21 mouse cellular contexts compared by ENCODE assay signal in genomic region chr13:96188618-96189017, GRCm38 (mm10). TPM values are rescaled to one million over a fixed set of nuclear protein-coding genes. Genes with fewer than 3 reads are reported as not detected.
DNase-seq lines count a peak whose midpoint lies in the region; ATAC-seq and TF ChIP-seq lines count a peak whose summit lies in the region.
"Had no signal": no experiment of that assay in that cellular context is flagged by ENCODE, and none has a peak within 500 bp of the region (broad histone marks: within the 10 kb centered on the region; RNA-seq: fewer than 3 reads in every experiment).

No protein-coding gene starts in this region.

- H3K4me3 ChIP-seq in hindbrain, embryonic 10.5 days = no peak overlapping the region
- H3K4me3 ChIP-seq in hindbrain, embryonic 12.5 days = no peak overlapping the region
- no peak overlapping the region for H3K4me3 ChIP-seq in ES-E14 (ENCODE audit: insufficient read depth in 1 of 2, low read depth in 1 of 2, low read length in 2 of 2, poor library complexity in 1 of 2, severe bottlenecking in 1 of 2)
- no peak overlapping the region for H3K4me3 ChIP-seq in forebrain, embryonic 11.5 days (ENCODE audit: low read depth, low read length)
- H3K4me3 ChIP-seq in midbrain, embryonic 13.5 days (replicated peaks) = no peak overlapping the region
- H3K4me3 ChIP-seq: megakaryocyte, embryonic 14.5 days; myocyte had no signal

- ATAC-seq in hindbrain, embryonic 12.5 days (ENCODE audit: low FRiP score) = no peak
- 0 out of 2 replicates have a peak, but pooled peaks have one; percentile 33 for ATAC-seq in forebrain, embryonic 11.5 days (replicated peaks; ENCODE audit: low FRiP score)
- ATAC-seq in midbrain, embryonic 13.5 days = 0 out of 2 replicates have a peak, but pooled peaks have one; percentile 45
- no peak for ATAC-seq in inflammation-experienced regulatory T-cells, adult 6 months
- ATAC-seq: liver, postnatal 0 days; Patski had no signal

- H3K4me2 ChIP-seq in hindbrain, embryonic 12.5 days (replicated peaks) = no peak overlapping the region
- 0 out of 2 replicates have a peak overlapping the region, but pooled peaks have one; percentile 21 for H3K4me2 ChIP-seq in forebrain, embryonic 11.5 days (ENCODE audit: low read depth, low read length, severe bottlenecking)
- H3K4me2 ChIP-seq in midbrain, embryonic 13.5 days (replicated peaks) = no peak overlapping the region

- H3K9ac ChIP-seq in hindbrain, embryonic 12.5 days = no peak overlapping the region
- H3K9ac ChIP-seq in ES-E14 (ENCODE audit: insufficient read depth, low read depth, low read length, poor library complexity, severe bottlenecking) = no peak overlapping the region
- no peak overlapping the region for H3K9ac ChIP-seq in forebrain, embryonic 11.5 days (ENCODE audit: low read length)
- no peak overlapping the region for H3K9ac ChIP-seq in midbrain, embryonic 13.5 days (replicated peaks)
- H3K9ac ChIP-seq: liver, postnatal 0 days had no signal

- H3K27me3 ChIP-seq in hindbrain, embryonic 10.5 days (ENCODE audit: insufficient read depth, poor library complexity, severe bottlenecking) = no peaks in the 10 kb centered on the region
- H3K27me3 ChIP-seq in hindbrain, embryonic 12.5 days = no peaks in the 10 kb centered on the region
- no peaks in the 10 kb centered on the region for H3K27me3 ChIP-seq in forebrain, embryonic 11.5 days (ENCODE audit: control insufficient read depth, insufficient read depth, low read length)
- no peaks in the 10 kb centered on the region for H3K27me3 ChIP-seq in midbrain, embryonic 13.5 days
- H3K27me3 ChIP-seq: megakaryocyte, embryonic 14.5 days; Patski had no signal

- H3K36me3 ChIP-seq in hindbrain, embryonic 10.5 days = no peaks in the 10 kb centered on the region
- H3K36me3 ChIP-seq in hindbrain, embryonic 12.5 days = no peaks in the 10 kb centered on the region
- H3K36me3 ChIP-seq in ES-E14 (ENCODE audit: control insufficient read depth, insufficient read depth, low read length, poor library complexity, severe bottlenecking) = no peaks in the 10 kb centered on the region
- H3K36me3 ChIP-seq in forebrain, embryonic 11.5 days (ENCODE audit: control insufficient read depth, insufficient read depth, low read length) = no peaks in the 10 kb centered on the region
- no peaks in the 10 kb centered on the region for H3K36me3 ChIP-seq in midbrain, embryonic 13.5 days

- DNase-seq in hindbrain, embryonic 10.5 days (ENCODE audit: low spot score) = peak; percentile 6
- DNase-seq in ES-E14 (ENCODE audit: low read depth, low spot score) = peak; percentile 45
- no peak for DNase-seq in forebrain, embryonic 11.5 days (ENCODE audit: low spot score)
- no peak for DNase-seq in B cell, adult 2 months
- no peak for DNase-seq in heart, postnatal 14 days
- DNase-seq: cerebellum, postnatal 14 days; kidney, adult 18-20 months; kidney, postnatal 36 days; layer of hippocampus, postnatal 36 days; liver; liver, postnatal 0 days; lung, postnatal 14 days; retina, postnatal 1 day; right cerebral cortex, postnatal 4 days had no signal

- WGBS in hindbrain, embryonic 10.5 days = 21% methylated on average over 4 of the region's 4 CpGs
- 28% methylated on average over 4 of the region's 4 CpGs for WGBS in hindbrain, embryonic 12.5 days
- WGBS in forebrain, embryonic 11.5 days = 7% methylated on average over 4 of the region's 4 CpGs
- 8% methylated on average over 4 of the region's 4 CpGs for WGBS in midbrain, embryonic 13.5 days

- intact Hi-C loops in heart, postnatal 14 days (cut with DNase I) = no loop called here

- peaks cover 5% of the 10 kb centered on the region; the same call in 1 of the 2 replicates for H3K9me3 ChIP-seq in hindbrain, embryonic 10.5 days
- H3K9me3 ChIP-seq in hindbrain, embryonic 12.5 days (replicated peaks) = no peaks in the 10 kb centered on the region
- no peaks in the 10 kb centered on the region for H3K9me3 ChIP-seq in ES-E14 (ENCODE audit: control insufficient read depth, insufficient read depth, low read depth, low read length)
- no peaks in the 10 kb centered on the region; the same call in 1 of the 2 replicates for H3K9me3 ChIP-seq in forebrain, embryonic 11.5 days (ENCODE audit: control insufficient read depth, low read length)
- H3K9me3 ChIP-seq in midbrain, embryonic 13.5 days = peaks cover 4% of the 10 kb centered on the region; the same call in 1 of the 2 replicates

- H3K4me1 ChIP-seq in hindbrain, embryonic 10.5 days (replicated peaks) = peaks cover 9% of the 10 kb centered on the region
- H3K4me1 ChIP-seq in hindbrain, embryonic 12.5 days = no peaks in the 10 kb centered on the region
- peaks cover 0 to 4% of the 10 kb centered on the region in 2 experiments; a peak in 2 of 4 replicates for H3K4me1 ChIP-seq in ES-E14 (ENCODE audit: control insufficient read depth in 2 of 2, insufficient read depth in 2 of 2, low read length in 2 of 2, poor library complexity in 1 of 2)
- H3K4me1 ChIP-seq in forebrain, embryonic 11.5 days (replicated peaks; ENCODE audit: control insufficient read depth, insufficient read depth, low read length) = no peaks in the 10 kb centered on the region; the same call in 1 of the 2 replicates
- peaks cover 12% of the 10 kb centered on the region; the same call in 1 of the 2 replicates for H3K4me1 ChIP-seq in midbrain, embryonic 13.5 days (replicated peaks)
- H3K4me1 ChIP-seq: megakaryocyte, embryonic 14.5 days had no signal

- H3K27ac ChIP-seq in hindbrain, embryonic 10.5 days = no peak overlapping the region
- H3K27ac ChIP-seq in hindbrain, embryonic 12.5 days = no peak overlapping the region
- no peak overlapping the region for H3K27ac ChIP-seq in ES-E14 (ENCODE audit: insufficient read depth, low read depth, low read length, poor library complexity, severe bottlenecking)
- no peak overlapping the region for H3K27ac ChIP-seq in forebrain, embryonic 11.5 days (ENCODE audit: low read depth, low read length)
- H3K27ac ChIP-seq in midbrain, embryonic 13.5 days = no peak overlapping the region; the same call in 1 of the 2 replicates

- in situ Hi-C loops in ES-E14 (cut with MboI; ENCODE audit: low sequenced_read_pairs in 2 of 2, unreplicated experiment in 2 of 2) = no loop called here

TF ChIP-seq in ES-E14, 5 proteins besides CTCF, POLR2A, EP300 and RAD21:
- no peak for TF ChIP-seq MAFK (IDR thresholded peaks at IDR 0.05; ENCODE audit: insufficient read depth, low read depth, low read length)
- peak; percentile 83 for TF ChIP-seq ZNF384 (IDR thresholded peaks at IDR 0.05; ENCODE audit: low read depth, low read length)

RNA-seq across cellular contexts. Expression of gene Sv2c, which starts 56.2 kb away (rescaled TPM):
- 1.0 and 2.4 TPM in 2 replicates for polyA plus RNA-seq in hindbrain, embryonic 10.5 days (2016; fragmentation: Nextera tagmentation; extraction: Ambion mirVana)
- 10.9 and 14.9 TPM in 2 replicates for polyA plus RNA-seq in hindbrain, embryonic 12.5 days (2016; fragmentation: Nextera tagmentation; extraction: Ambion mirVana)
- total RNA-seq in ES-E14 (2012; rRNA removed) = 0.89 and 1.9 TPM in 2 replicates
- 0.86 and 1.2 TPM in 2 replicates for polyA plus RNA-seq in forebrain, embryonic 11.5 days (2014; fragmentation: Nextera tagmentation; extraction: Ambion mirVana)
- polyA plus RNA-seq in midbrain, embryonic 13.5 days (2015; fragmentation: Nextera tagmentation; extraction: Ambion mirVana) = 2.8 and 3.4 TPM in 2 replicates
- under 1 TPM; 0.07 to 0.24 TPM for total RNA-seq in heart, postnatal 14 days (2021)
- polyA plus RNA-seq in inflammation-experienced regulatory T-cells, adult 6 months (2017; shearing (Covaris generic)) = 1 to 10 TPM; 1.4 to 3.3 (median 2.4) TPM
- total RNA-seq: granulocyte monocyte progenitor cell, adult 5-6 weeks had no signal
- polyA plus RNA-seq: myocyte, Patski had no signal

Comparison
In these comparisons a context has a peak if more than half of its experiments do, and no peak if none do; other contexts are left out.
1. DNase-seq: peak in hindbrain, embryonic 10.5 days (single experiment) and ES-E14 (single experiment); none in forebrain, embryonic 11.5 days (single experiment), B cell, adult 2 months (0 of 2) and heart, postnatal 14 days (0 of 2).
2. ATAC-seq: peak in forebrain, embryonic 11.5 days (single experiment) and midbrain, embryonic 13.5 days (single experiment); none in hindbrain, embryonic 12.5 days (single experiment) and inflammation-experienced regulatory T-cells, adult 6 months (single experiment).